Mouse (Mus musculus): ENCODE measurements around the gene Ttll4.

GRCm38 (mm10) chr1:74643524-74643923 lies 18.0 kb upstream of the Ttll4 start:
- TF ChIP-seq CTCF (IDR thresholded peaks at IDR 0.05; ENCODE audit: low read depth): no peak
- TF ChIP-seq EP300 (IDR thresholded peaks at IDR 0.05; ENCODE audit: low read depth): no peak

Data from heart, postnatal 0 days (tissue).